Mouse (Mus musculus) urinary bladder, adult 2 months (tissue): ENCODE measurements around the gene Zc3h4. TPM values are rescaled to one million over a fixed set of nuclear protein-coding genes. Genes with fewer than 3 reads are reported as not detected.

Source experiments
- DNase-seq: peaks from one replicate; pipeline ENCODE4 v3.0.0; 2022; ENCODE audit warnings: low spot score
- polyA plus RNA-seq: library from polyadenylated mRNA; depleted of rRNA; stranded (reverse); fragments of >200 nt; gene quantifications from 2 replicates; pipeline ENCODE4 v1.2.3, GENCODE M21; 2012; rRNA removed

The Zc3h4 gene
- polyA plus RNA-seq, 1 experiment = 23.2 TPM

DNA sequence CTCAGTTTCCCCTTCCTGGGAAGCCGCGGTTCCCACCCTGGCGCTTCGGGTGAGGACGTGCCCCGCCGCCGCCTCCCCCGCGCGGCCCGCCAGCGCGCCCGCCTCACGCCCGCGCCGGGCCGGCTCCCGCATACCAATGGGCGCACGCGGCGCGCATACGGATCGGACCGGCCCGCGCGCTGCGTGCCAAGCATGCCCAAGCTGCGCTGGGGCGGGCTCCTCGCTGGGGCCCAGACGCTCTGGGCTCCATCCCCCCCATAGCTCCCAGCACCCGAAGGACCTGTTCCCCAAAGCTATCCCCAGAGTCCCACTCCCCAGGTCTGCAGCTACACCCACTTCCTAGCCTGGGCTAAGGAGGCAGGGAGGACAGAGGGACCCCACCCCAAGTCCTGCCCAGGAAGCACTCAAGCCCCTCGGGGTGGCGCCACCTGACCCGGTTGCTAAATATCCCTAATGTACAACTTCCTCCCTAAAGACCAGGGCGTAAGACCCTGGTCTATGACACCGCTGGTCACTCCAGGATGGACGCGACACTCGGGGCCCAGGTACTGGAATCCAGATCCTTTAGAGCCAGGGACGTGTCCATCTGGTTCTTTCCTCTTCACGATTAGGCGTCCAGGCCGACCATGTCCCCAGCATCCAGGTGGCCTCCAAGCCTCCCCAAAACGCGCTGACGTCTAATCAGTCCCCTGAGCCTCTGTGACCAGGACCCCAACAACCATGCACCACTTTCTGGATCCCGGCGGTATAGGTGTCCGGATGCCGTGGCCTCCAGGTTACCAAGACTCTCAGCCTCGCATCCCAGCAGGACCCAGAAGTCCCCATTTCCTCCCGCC, 75.3 kb downstream of the Zc3h4 start:
- no peak for DNase-seq

DNA sequence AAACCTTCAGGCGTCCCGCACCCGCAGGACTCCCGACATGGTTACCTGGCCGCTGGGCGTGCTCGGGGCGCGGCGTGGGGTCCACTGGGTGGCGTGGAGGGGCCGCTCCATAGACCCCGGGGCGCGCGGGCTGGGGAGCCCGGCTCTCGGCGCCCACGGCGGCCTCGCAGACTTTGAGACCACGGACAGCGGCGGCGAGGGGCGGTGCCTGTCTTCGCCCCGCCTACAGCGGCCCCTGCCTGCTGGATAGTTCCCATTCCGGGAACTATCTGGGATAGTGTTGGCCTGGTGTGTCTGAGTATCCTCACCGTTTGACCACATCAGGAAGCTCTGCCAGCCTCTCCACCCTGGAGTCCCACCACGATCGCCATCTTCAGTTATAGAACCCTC, 75.9 kb downstream of the Zc3h4 start:
- no peak for DNase-seq

DNA sequence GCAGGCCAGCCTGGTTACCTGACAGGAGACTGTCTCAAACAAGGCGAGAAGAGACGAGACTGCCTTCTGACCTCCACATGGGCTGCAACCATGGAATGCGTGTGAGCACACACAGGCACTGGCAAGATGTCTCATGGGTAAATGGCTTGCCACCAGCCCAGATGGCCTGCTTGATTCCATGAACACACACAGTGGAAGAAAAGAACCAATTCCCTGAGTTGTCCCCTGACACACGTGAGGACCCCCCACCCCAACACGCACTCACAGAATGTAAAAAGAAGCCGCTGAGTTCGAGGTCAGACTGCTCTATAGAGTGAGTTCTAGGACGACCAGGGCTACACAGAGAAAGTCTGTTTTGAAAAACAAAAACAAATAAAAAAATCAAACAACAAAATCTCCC, 76.9 kb downstream of the Zc3h4 start, which contains the start of gene Npas1:
Gene Npas1, minus strand, starts transcription at position 101 of the 400 bp plus-strand sequence.
- no peak for DNase-seq

Other genes starting within 250 kb of the Zc3h4 start
- gene Meis3, start 225.8 kb upstream of the Zc3h4 start, polyA plus RNA-seq = 38.4 and 47.7 TPM in 2 replicates
- gene Dhx34, start 178.9 kb upstream of the Zc3h4 start, polyA plus RNA-seq = 13.8 and 15.2 TPM in 2 replicates
- gene C5ar2, start 156.8 kb upstream of the Zc3h4 start, polyA plus RNA-seq = 1.6 and 1.7 TPM in 2 replicates
- gene C5ar1, start 141.4 kb upstream of the Zc3h4 start, polyA plus RNA-seq = 11.8 and 16.8 TPM in 2 replicates
- 26.5 and 36.7 TPM in 2 replicates for gene Inafm1, start 127.3 kb upstream of the Zc3h4 start, polyA plus RNA-seq
- gene Ccdc9, start 114.1 kb upstream of the Zc3h4 start, polyA plus RNA-seq = 61.4 and 104 TPM in 2 replicates
- 5.0 and 5.2 TPM in 2 replicates for gene Bbc3, start 92.5 kb upstream of the Zc3h4 start, polyA plus RNA-seq
- 82.4 and 93.7 TPM in 2 replicates for gene Sae1, start 13.1 kb upstream of the Zc3h4 start, polyA plus RNA-seq
- gene Tmem160, start 51.9 kb downstream of the Zc3h4 start, polyA plus RNA-seq = 59.4 and 67.6 TPM in 2 replicates
- gene Npas1, start 76.8 kb downstream of the Zc3h4 start, polyA plus RNA-seq = 0.10 TPM in 1 of 2 replicates, not detected in the other
- 17.8 and 24.8 TPM in 2 replicates for gene Arhgap35, start 214.1 kb downstream of the Zc3h4 start, polyA plus RNA-seq